Mouse (Mus musculus) midbrain, embryonic 14.5 days (tissue): Measurements from ENCODE around the gene Fmo6. TPM values are rescaled to one million over a fixed set of nuclear protein-coding genes. Genes with fewer than 3 reads are reported as not detected.

Experiments
- ATAC-seq: fragments of 200-750 bp; cut with Nextera tagmentation; 2 replicates; pipeline ENCODE4 v1.8.0; 2017; ENCODE audit warnings: moderate number of reproducible peaks, moderate library complexity; ENCODE audit not compliant: low FRiP score, low TSS enrichment
- DNase-seq: peaks from one replicate; pipeline ENCODE4 v3.0.0-alpha.2; 2015
- H3K27ac ChIP-seq: fragments of 300-500 bp; sonication (generic); replicated peaks from 2 replicates; pipeline ENCODE4 v1.5.1; 2014; ENCODE audit warnings: mild to moderate bottlenecking, low read depth, low read length, moderate library complexity
- H3K27me3 ChIP-seq: fragments of 300-500 bp; sonication (generic); 2 replicates; pipeline ENCODE4 v1.6.1; 2014; ENCODE audit warnings: low read length, control low read depth, mixed read lengths; ENCODE audit not compliant: control insufficient read depth, insufficient read depth
- H3K36me3 ChIP-seq: fragments of 300-500 bp; sonication (generic); 2 replicates; pipeline ENCODE4 v1.6.1; 2014; ENCODE audit warnings: low read length, control low read depth; ENCODE audit not compliant: control insufficient read depth, insufficient read depth
- H3K4me1 ChIP-seq: fragments of 300-500 bp; sonication (generic); 2 replicates; pipeline ENCODE4 v1.6.1; 2014; ENCODE audit warnings: mild to moderate bottlenecking, antibody characterized with exemption, low read length, control low read depth; ENCODE audit not compliant: control insufficient read depth, insufficient read depth
- H3K4me2 ChIP-seq: fragments of 300-500 bp; sonication (generic); 2 replicates; pipeline ENCODE4 v1.6.1; 2014; ENCODE audit warnings: mild to moderate bottlenecking, low read length, moderate library complexity
- H3K4me3 ChIP-seq: fragments of 300-500 bp; sonication (generic); replicated peaks from 2 replicates; pipeline ENCODE4 v1.5.1; 2014; ENCODE audit warnings: low read depth, low read length
- H3K9ac ChIP-seq: fragments of 300-500 bp; sonication (generic); replicated peaks from 2 replicates; pipeline ENCODE4 v1.6.1; 2014; ENCODE audit warnings: mild to moderate bottlenecking, low read length, moderate library complexity
- H3K9me3 ChIP-seq: fragments of 300-500 bp; sonication (generic); 2 replicates; pipeline ENCODE4 v1.6.1; 2016; ENCODE audit warnings: low read length, control low read depth, mixed read lengths; ENCODE audit not compliant: control insufficient read depth
- WGBS: fragments of 180-500 bp; shearing (Covaris S2); extraction: QIAGEN DNeasy Blood & Tissue Kit; methylation state at CpG from one replicate; pipeline ENCODE4 v1.1.7; 2014; 5-methylcytosine and 5-hydroxymethylcytosine counted together
- polyA plus RNA-seq: library from polyadenylated mRNA; unstranded; fragments of >200 nt; fragmentation: Nextera tagmentation; extraction: Ambion mirVana; gene quantifications from 2 replicates; pipeline ENCODE4 v1.2.1, GENCODE M21; 2014

The Fmo6 gene
- polyA plus RNA-seq, 1 experiment from 2014 or later = not detected

DNA sequence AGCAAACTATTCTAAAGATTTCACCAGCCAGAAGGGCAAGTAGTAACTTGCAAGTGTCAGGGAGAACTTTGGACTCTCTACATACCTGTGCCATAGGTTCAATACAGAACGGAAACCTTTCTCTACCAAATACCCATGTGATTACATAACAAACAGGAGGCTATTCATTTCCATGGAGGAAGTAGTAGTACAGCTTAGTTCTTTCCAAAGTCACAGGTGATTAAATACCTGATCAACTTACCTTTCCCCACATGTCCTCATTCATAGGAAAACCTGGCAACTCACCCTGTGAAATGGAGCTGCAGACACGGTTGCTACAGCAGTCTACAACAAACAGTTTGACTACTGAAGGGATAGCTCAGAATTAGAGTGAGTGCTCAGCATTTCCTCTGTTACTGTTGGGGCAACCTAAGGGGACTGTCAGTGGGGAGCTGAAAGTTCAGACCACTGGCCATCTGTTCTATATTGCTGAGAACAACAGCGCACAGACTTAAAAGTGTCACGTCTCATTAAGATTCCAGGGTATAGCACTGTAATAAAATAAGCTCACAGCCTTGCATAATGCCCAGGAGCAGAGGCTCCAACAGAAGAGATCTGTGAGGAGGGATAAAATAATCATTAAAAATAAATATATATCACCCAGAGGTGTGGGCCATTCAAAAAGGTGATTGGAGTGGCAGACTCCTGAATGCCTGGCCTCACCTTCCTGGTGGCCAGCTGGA lies 9.7 kb upstream of the Fmo6 start:
- H3K36me3 ChIP-seq = no peaks in the 10 kb centered on the region
- H3K9me3 ChIP-seq = no peaks in the 10 kb centered on the region
- ATAC-seq = no peak
- no peak overlapping the region for H3K4me2 ChIP-seq
- H3K4me3 ChIP-seq = no peak overlapping the region
- H3K4me1 ChIP-seq = no peaks in the 10 kb centered on the region
- H3K27me3 ChIP-seq = no peaks in the 10 kb centered on the region
- no peak overlapping the region for H3K9ac ChIP-seq
- no peak overlapping the region for H3K27ac ChIP-seq
- DNase-seq = no peak
- 79% methylated on average over 4 of the region's 4 CpGs for WGBS

GRCm38 (mm10) chr1:162943700-162944099 lies 6.4 kb upstream of the Fmo6 start:
- Histone ChIP-seq H3K4me3 (no peak overlapping the region), H3K9ac (no peak overlapping the region), H3K9me3 (no peaks in the 10 kb centered on the region), H3K36me3 (no peaks in the 10 kb centered on the region), H3K27ac (no peak overlapping the region), H3K4me2 (no peak overlapping the region), H3K4me1 (no peaks in the 10 kb centered on the region), H3K27me3 (no peaks in the 10 kb centered on the region)
- ATAC-seq (no peak), DNase-seq (no peak)
- WGBS = 82% methylated on average over 6 of the region's 6 CpGs

GRCm38 (mm10) chr1:162938696-162939351 lies 1.5 kb upstream of the Fmo6 start:
- Histone ChIP-seq H3K27me3 (no peaks in the 10 kb centered on the region), H3K9me3 (no peaks in the 10 kb centered on the region), H3K27ac (no peak overlapping the region), H3K4me2 (no peak overlapping the region), H3K9ac (no peak overlapping the region), H3K36me3 (no peaks in the 10 kb centered on the region), H3K4me3 (no peak overlapping the region), H3K4me1 (no peaks in the 10 kb centered on the region)
- ATAC-seq (no peak), DNase-seq (no peak)
- WGBS = 92% methylated on average over 4 of the region's 4 CpGs

DNA sequence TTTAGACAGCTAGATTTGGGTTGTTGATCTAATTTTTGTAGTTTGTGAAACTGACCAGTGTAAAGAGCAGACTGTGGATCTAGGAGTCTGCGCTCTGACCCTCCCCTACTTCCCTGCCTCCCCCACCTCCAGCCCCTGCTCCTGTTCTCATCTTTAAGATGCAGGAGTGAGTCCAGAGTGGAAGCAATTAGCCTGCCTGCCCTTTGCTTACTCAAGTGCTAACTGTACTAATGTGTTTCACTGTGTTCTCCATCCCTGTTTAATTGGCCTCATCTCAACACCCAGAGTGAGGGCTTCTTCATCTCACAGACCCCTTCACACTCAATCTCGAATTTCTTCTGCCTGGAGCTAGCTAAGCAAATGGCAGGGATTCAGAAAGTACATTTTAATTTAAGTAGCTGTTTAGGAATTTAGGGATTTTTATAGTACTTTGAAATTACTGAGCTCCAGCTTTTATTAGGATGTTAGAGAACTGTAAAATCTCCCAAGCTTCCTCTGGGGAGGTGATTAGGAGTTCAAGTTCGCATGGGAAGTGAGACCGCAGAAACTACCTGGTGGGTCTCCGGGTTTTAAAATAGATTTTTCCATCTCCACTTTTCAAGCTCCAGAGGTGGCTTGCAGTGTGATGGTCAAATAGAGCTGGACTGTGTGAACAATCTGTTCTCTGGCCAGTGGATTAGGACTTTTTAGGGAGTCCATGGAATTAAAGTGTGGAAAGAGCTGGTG lies 818 bp upstream of the Fmo6 start:
- Histone ChIP-seq H3K4me2 (no peak overlapping the region), H3K27ac (no peak overlapping the region), H3K27me3 (no peaks in the 10 kb centered on the region), H3K4me1 (no peaks in the 10 kb centered on the region), H3K9me3 (no peaks in the 10 kb centered on the region), H3K9ac (no peak overlapping the region), H3K36me3 (no peaks in the 10 kb centered on the region), H3K4me3 (no peak overlapping the region)
- DNase-seq = no peak
- 84% methylated on average over 5 of the region's 5 CpGs for WGBS
- no peak for ATAC-seq

- no peak for DNase-seq
These were observed 2.8 kb downstream of the Fmo6 start for GRCm38 (mm10) chr1:162934374-162935012.

GRCm38 (mm10) chr1:162932386-162932785 lies 4.9 kb downstream of the Fmo6 start:
- Histone ChIP-seq H3K4me2 (no peak overlapping the region), H3K36me3 (no peaks in the 10 kb centered on the region), H3K27ac (no peak overlapping the region), H3K9me3 (no peaks in the 10 kb centered on the region), H3K9ac (no peak overlapping the region), H3K4me3 (no peak overlapping the region), H3K4me1 (no peaks in the 10 kb centered on the region), H3K27me3 (no peaks in the 10 kb centered on the region)
- ATAC-seq (no peak), DNase-seq (no peak)
- 96% methylated on average over 4 of the region's 4 CpGs for WGBS

More at GRCm38 (mm10) chr1:162934374-162935012, 2.8 kb downstream of the Fmo6 start:
- no peak overlapping the region for H3K27ac ChIP-seq
- H3K27me3 ChIP-seq = no peaks in the 10 kb centered on the region
- no peak overlapping the region for H3K9ac ChIP-seq
- H3K4me1 ChIP-seq = no peaks in the 10 kb centered on the region
- no peaks in the 10 kb centered on the region for H3K36me3 ChIP-seq
- H3K4me3 ChIP-seq = no peak overlapping the region
- no peak overlapping the region for H3K4me2 ChIP-seq
- ATAC-seq = no peak
- no peaks in the 10 kb centered on the region for H3K9me3 ChIP-seq
- WGBS = 76% methylated on average over 4 of the region's 4 CpGs

- Histone ChIP-seq H3K9me3 (no peaks in the 10 kb centered on the region), H3K36me3 (no peaks in the 10 kb centered on the region), H3K9ac (no peak overlapping the region), H3K4me3 (no peak overlapping the region), H3K27ac (no peak overlapping the region), H3K4me1 (no peaks in the 10 kb centered on the region), H3K4me2 (no peak overlapping the region), H3K27me3 (no peaks in the 10 kb centered on the region)
- ATAC-seq (no peak), DNase-seq (no peak)
- WGBS = 80% methylated on average over 5 of the region's 5 CpGs
These were observed 5.4 kb downstream of the Fmo6 start for GRCm38 (mm10) chr1:162931880-162932279.

GRCm38 (mm10) chr1:162931310-162931875 lies 5.9 kb downstream of the Fmo6 start:
- DNase-seq (no peak), ATAC-seq (no peak)
- Histone ChIP-seq H3K4me2 (no peak overlapping the region), H3K4me3 (no peak overlapping the region), H3K27ac (no peak overlapping the region), H3K27me3 (no peaks in the 10 kb centered on the region), H3K36me3 (no peaks in the 10 kb centered on the region), H3K4me1 (no peaks in the 10 kb centered on the region), H3K9ac (no peak overlapping the region), H3K9me3 (no peaks in the 10 kb centered on the region)
- WGBS = 88% methylated on average over 4 of the region's 4 CpGs
